Comparison of ENCODE assay signal across 20 mouse cellular contexts in the genomic region with DNA sequence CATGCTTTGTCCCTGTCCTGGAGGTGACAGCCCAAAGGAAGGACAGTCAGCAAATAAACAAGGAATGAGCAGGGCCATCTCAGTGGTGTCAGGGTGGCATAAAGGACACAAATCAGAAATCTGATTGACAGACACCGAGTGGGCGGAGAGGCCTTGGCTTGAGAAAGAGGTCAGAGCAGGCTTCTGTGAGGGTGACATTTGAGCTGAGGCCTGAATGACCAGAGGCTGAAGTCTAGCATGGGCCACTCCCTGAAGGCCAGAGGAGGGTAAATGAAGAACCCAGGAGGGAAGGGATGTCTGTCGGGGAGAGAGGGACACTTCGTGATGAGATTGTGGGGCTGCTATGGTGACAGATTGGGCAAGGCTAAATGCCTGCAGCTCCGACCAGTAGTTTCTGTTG. TPM values are rescaled to one million over a fixed set of nuclear protein-coding genes. Genes with fewer than 3 reads are reported as not detected.
DNase-seq lines count a peak whose midpoint lies in the region; ATAC-seq and TF ChIP-seq lines count a peak whose summit lies in the region.
"Had no signal": no experiment of that assay in that cellular context is flagged by ENCODE, and none has a peak within 500 bp of the region (broad histone marks: within the 10 kb centered on the region; RNA-seq: fewer than 3 reads in every experiment).

No protein-coding gene starts in this region.

- H3K9me3 ChIP-seq in embryonic facial prominence, embryonic 11.5 days (replicated peaks; ENCODE audit: control insufficient read depth, low read length): no peaks in the 10 kb centered on the region
- peaks cover 3% of the 10 kb centered on the region; the same call in 1 of the 2 replicates for H3K9me3 ChIP-seq in embryonic facial prominence, embryonic 10.5 days
- H3K9me3 ChIP-seq in heart, embryonic 16.5 days (replicated peaks; ENCODE audit: control insufficient read depth, low read length): peaks cover 2% of the 10 kb centered on the region
- no peaks in the 10 kb centered on the region for H3K9me3 ChIP-seq in lung, postnatal 0 days (ENCODE audit: low read length)
- H3K9me3 ChIP-seq: limb, embryonic 10.5 days; liver, embryonic 12.5 days had no signal

- WGBS in embryonic facial prominence, embryonic 11.5 days: 73% methylated on average over 5 of the region's 5 CpGs
- 65% methylated on average over 5 of the region's 5 CpGs for WGBS in embryonic facial prominence, embryonic 10.5 days
- 77% methylated on average over 5 of the region's 5 CpGs for WGBS in heart, embryonic 16.5 days
- WGBS in lung, postnatal 0 days: 71% methylated on average over 5 of the region's 5 CpGs

- no peak for TF ChIP-seq EP300 in lung, postnatal 0 days (IDR thresholded peaks at IDR 0.05)

- no peak for DNase-seq in embryonic facial prominence, embryonic 11.5 days (ENCODE audit: low spot score)
- DNase-seq in embryonic facial prominence, embryonic 10.5 days (ENCODE audit: low spot score): no peak
- DNase-seq in heart, adult 11 months: no peak
- DNase-seq in lung, postnatal 0 days (ENCODE audit: low spot score): no peak
- no peak for DNase-seq in lung, postnatal 10 days
- no peak for DNase-seq in thymus, postnatal 25 days
- DNase-seq: adrenal gland, postnatal 25 days; cerebellum, adult 9-11 months; kidney, adult 11 months; right cerebral cortex, adult 18-20 months had no signal

- H3K27ac ChIP-seq in embryonic facial prominence, embryonic 11.5 days (replicated peaks; ENCODE audit: low read depth, low read length): no peak overlapping the region
- no peak overlapping the region; the same call in 1 of the 2 replicates for H3K27ac ChIP-seq in embryonic facial prominence, embryonic 10.5 days (replicated peaks)
- peak overlapping the region; percentile 45 for H3K27ac ChIP-seq in heart, embryonic 16.5 days (ENCODE audit: low read length)
- peak overlapping the region; percentile 33; the same call in 1 of the 2 replicates for H3K27ac ChIP-seq in lung, postnatal 0 days (ENCODE audit: low read length)
- H3K27ac ChIP-seq: hindbrain, embryonic 14.5 days; limb, embryonic 10.5 days; liver, embryonic 12.5 days; midbrain, embryonic 12.5 days had no signal

- H3K36me3 ChIP-seq in embryonic facial prominence, embryonic 11.5 days (replicated peaks; ENCODE audit: control insufficient read depth, insufficient read depth, low read depth, low read length): no peaks in the 10 kb centered on the region
- H3K36me3 ChIP-seq in embryonic facial prominence, embryonic 10.5 days (replicated peaks): no peaks in the 10 kb centered on the region
- no peaks in the 10 kb centered on the region for H3K36me3 ChIP-seq in heart, embryonic 16.5 days (ENCODE audit: control insufficient read depth, insufficient read depth)
- H3K36me3 ChIP-seq in lung, postnatal 0 days (ENCODE audit: insufficient read depth, low read length): no peaks in the 10 kb centered on the region
- H3K36me3 ChIP-seq: heart, embryonic 12.5 days; limb, embryonic 10.5 days; liver, embryonic 12.5 days; midbrain, embryonic 12.5 days had no signal

- no peak for TF ChIP-seq CTCF in lung, postnatal 0 days (IDR thresholded peaks at IDR 0.05)

- 0 out of 2 replicates have a peak overlapping the region, but pooled peaks have one; percentile 18 for H3K9ac ChIP-seq in embryonic facial prominence, embryonic 11.5 days (replicated peaks; ENCODE audit: low read length)
- H3K9ac ChIP-seq in heart, embryonic 16.5 days (ENCODE audit: low read length): no peak overlapping the region
- H3K9ac ChIP-seq in lung, postnatal 0 days (replicated peaks; ENCODE audit: low read depth): no peak overlapping the region
- H3K9ac ChIP-seq: heart, embryonic 12.5 days; hindbrain, embryonic 14.5 days; liver, embryonic 12.5 days; midbrain, embryonic 12.5 days had no signal

- no peak for ATAC-seq in embryonic facial prominence, embryonic 11.5 days (replicated peaks; ENCODE audit: insufficient number of reproducible peaks, low FRiP score, low TSS enrichment, low read depth)
- ATAC-seq in heart, embryonic 16.5 days (replicated peaks; ENCODE audit: extremely low read depth, insufficient read depth, low FRiP score): no peak
- peak; percentile 31 for ATAC-seq in lung, postnatal 0 days
- ATAC-seq in monocyte, adult 5-6 weeks (replicated peaks; ENCODE audit: insufficient number of reproducible peaks, low FRiP score, low TSS enrichment, poor library complexity, severe bottlenecking): peak; percentile 37; the same call in 1 of the 2 replicates
- ATAC-seq: forebrain, embryonic 14.5 days had no signal

- no peaks in the 10 kb centered on the region for H3K4me1 ChIP-seq in embryonic facial prominence, embryonic 11.5 days (ENCODE audit: control insufficient read depth, insufficient read depth, low read length)
- peaks cover 34% of the 10 kb centered on the region for H3K4me1 ChIP-seq in embryonic facial prominence, embryonic 10.5 days
- H3K4me1 ChIP-seq in heart, embryonic 16.5 days (ENCODE audit: control insufficient read depth, insufficient read depth, low read length): peaks cover 41% of the 10 kb centered on the region
- H3K4me1 ChIP-seq in lung, postnatal 0 days (ENCODE audit: insufficient read depth, low read depth, low read length): peaks cover 5% of the 10 kb centered on the region; the same call in 1 of the 2 replicates

- no peak overlapping the region for H3K4me2 ChIP-seq in embryonic facial prominence, embryonic 11.5 days (ENCODE audit: low read depth, low read length)
- no peak overlapping the region for H3K4me2 ChIP-seq in heart, embryonic 16.5 days (ENCODE audit: low read depth, low read length)
- H3K4me2 ChIP-seq in lung, postnatal 0 days (replicated peaks; ENCODE audit: low read depth, low read length): no peak overlapping the region
- H3K4me2 ChIP-seq: heart, embryonic 12.5 days; hindbrain, embryonic 14.5 days; liver, embryonic 12.5 days; midbrain, embryonic 12.5 days had no signal

- H3K4me3 ChIP-seq in embryonic facial prominence, embryonic 11.5 days (ENCODE audit: low read depth, low read length): no peak overlapping the region
- H3K4me3 ChIP-seq in embryonic facial prominence, embryonic 10.5 days: no peak overlapping the region
- H3K4me3 ChIP-seq in heart, embryonic 16.5 days (ENCODE audit: low read length): no peak overlapping the region
- H3K4me3 ChIP-seq in lung, postnatal 0 days (ENCODE audit: low read depth, low read length): no peak overlapping the region
- H3K4me3 ChIP-seq: erythroblast, embryonic 14.5 days; heart, embryonic 12.5 days; layer of hippocampus, adult 2 months; limb, embryonic 10.5 days; liver, embryonic 12.5 days; midbrain, embryonic 12.5 days had no signal

- H3K27me3 ChIP-seq in embryonic facial prominence, embryonic 11.5 days (ENCODE audit: control insufficient read depth, insufficient read depth, low read length): no peaks in the 10 kb centered on the region
- H3K27me3 ChIP-seq in embryonic facial prominence, embryonic 10.5 days (replicated peaks; ENCODE audit: low read depth, poor library complexity, severe bottlenecking): 0 out of 2 replicates have a peak, but pooled peaks cover under 1% of the 10 kb centered on the region
- H3K27me3 ChIP-seq in heart, embryonic 16.5 days (ENCODE audit: control insufficient read depth, insufficient read depth, low read length): no peaks in the 10 kb centered on the region
- H3K27me3 ChIP-seq in lung, postnatal 0 days (replicated peaks; ENCODE audit: insufficient read depth, low read length): no peaks in the 10 kb centered on the region
- H3K27me3 ChIP-seq: heart, embryonic 12.5 days had no signal

RNA-seq across cellular contexts. Expression of gene Pdgfb, which starts 11.3 kb away (rescaled TPM):
- 2.5 and 2.8 TPM in 2 replicates for polyA plus RNA-seq in embryonic facial prominence, embryonic 11.5 days (2014; fragmentation: Nextera tagmentation; extraction: Ambion mirVana)
- 1.4 and 1.6 TPM in 2 replicates for polyA plus RNA-seq in embryonic facial prominence, embryonic 10.5 days (2016; fragmentation: Nextera tagmentation; extraction: Ambion mirVana)
- polyA plus RNA-seq in heart, embryonic 16.5 days (2015; fragmentation: Nextera tagmentation; extraction: Ambion mirVana): 3.2 and 4.6 TPM in 2 replicates
- polyA plus RNA-seq in lung, postnatal 0 days (2015; fragmentation: Nextera tagmentation; extraction: Ambion mirVana): 10.5 and 14.2 TPM in 2 replicates
- total RNA-seq in monocyte, adult 5-6 weeks (2017): 14.3 to 55.2 TPM (median 25.5 TPM) in 3 replicates

RNA-seq across cellular contexts. Expression of gene Cbx7, which starts 55.1 kb away (rescaled TPM):
- polyA plus RNA-seq in embryonic facial prominence, embryonic 11.5 days (2014; fragmentation: Nextera tagmentation; extraction: Ambion mirVana): 0.75 and 1.3 TPM in 2 replicates
- polyA plus RNA-seq in embryonic facial prominence, embryonic 10.5 days (2016; fragmentation: Nextera tagmentation; extraction: Ambion mirVana): 2.1 and 2.4 TPM in 2 replicates
- 1.4 and 1.7 TPM in 2 replicates for polyA plus RNA-seq in heart, embryonic 16.5 days (2015; fragmentation: Nextera tagmentation; extraction: Ambion mirVana)
- polyA plus RNA-seq in lung, postnatal 0 days (2015; fragmentation: Nextera tagmentation; extraction: Ambion mirVana): 4.1 and 4.5 TPM in 2 replicates
- 17.8 to 33.8 TPM (median 17.9 TPM) in 3 replicates for total RNA-seq in monocyte, adult 5-6 weeks (2017)

Comparison
In these comparisons a context has a peak if more than half of its experiments do, and no peak if none do; other contexts are left out.
1. ATAC-seq: peak in lung, postnatal 0 days (single experiment) and monocyte, adult 5-6 weeks (single experiment); none in embryonic facial prominence, embryonic 11.5 days (single experiment) and heart, embryonic 16.5 days (single experiment).
2. H3K27ac ChIP-seq: peak in heart, embryonic 16.5 days (single experiment) and lung, postnatal 0 days (single experiment); none in embryonic facial prominence, embryonic 11.5 days (single experiment) and embryonic facial prominence, embryonic 10.5 days (single experiment).